Mouse (Mus musculus): ENCODE measurements at regions not wholly inside any gene's neighbourhood (a gene's known extent, or its start where the extent isn't known, plus 50 kb on each side); places are given as distances from the start of the nearest gene placed in this dataset.

GRCm38 (mm10) chr2:166335702-166336101 is 180.2 kb upstream of the Sulf2 start:
- no peak for TF ChIP-seq CTCF (conservative IDR thresholded peaks at IDR 0.05; ENCODE audit: low read length)
- TF ChIP-seq POU5F1 (IDR thresholded peaks at IDR 0.05; ENCODE audit: borderline replicate concordance, low read length) = no peak
- no peak for TF ChIP-seq NANOG (IDR thresholded peaks at IDR 0.05; ENCODE audit: borderline replicate concordance, low read length)
